Mouse (Mus musculus): ENCODE measurements around the gene D630045J12Rik.
A peak's percentile ranks its signal among the peaks of the same experiment; 100 is the strongest.

Gene D630045J12Rik

GRCm38 (mm10) chr6:38103775-38104174 lies 150.0 kb downstream of the D630045J12Rik start:
- DNase-seq (ENCODE audit: extremely low read depth, low read depth) = peak; percentile 65

GRCm38 (mm10) chr6:38102216-38102795 lies 151.5 kb downstream of the D630045J12Rik start:
- DNase-seq (ENCODE audit: extremely low read depth, low read depth) = no peak

- no peak for DNase-seq (ENCODE audit: extremely low read depth, low read depth)
These were observed 156.8 kb downstream of the D630045J12Rik start for GRCm38 (mm10) chr6:38096961-38097370.

DNA sequence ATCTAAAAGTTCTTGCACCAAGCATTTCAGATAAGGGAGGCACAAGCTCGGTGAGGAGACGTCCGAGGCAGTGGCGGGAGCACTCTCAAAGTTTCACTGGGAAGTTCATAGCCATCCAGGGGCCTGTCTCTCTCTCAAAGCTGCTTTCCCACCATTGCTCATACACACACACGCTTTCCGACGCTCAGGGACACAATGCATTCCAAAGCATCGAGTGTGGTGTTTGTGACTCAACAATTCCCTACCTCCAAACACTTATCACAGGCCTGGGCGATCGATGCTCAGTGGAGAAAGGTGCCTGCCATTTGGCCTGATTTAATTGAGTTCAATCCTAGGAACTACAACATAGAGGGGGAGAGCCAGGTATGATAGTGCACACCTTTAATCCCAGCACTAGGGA lies 159.1 kb downstream of the D630045J12Rik start:
- no peak for DNase-seq (ENCODE audit: extremely low read depth, low read depth)

DNA sequence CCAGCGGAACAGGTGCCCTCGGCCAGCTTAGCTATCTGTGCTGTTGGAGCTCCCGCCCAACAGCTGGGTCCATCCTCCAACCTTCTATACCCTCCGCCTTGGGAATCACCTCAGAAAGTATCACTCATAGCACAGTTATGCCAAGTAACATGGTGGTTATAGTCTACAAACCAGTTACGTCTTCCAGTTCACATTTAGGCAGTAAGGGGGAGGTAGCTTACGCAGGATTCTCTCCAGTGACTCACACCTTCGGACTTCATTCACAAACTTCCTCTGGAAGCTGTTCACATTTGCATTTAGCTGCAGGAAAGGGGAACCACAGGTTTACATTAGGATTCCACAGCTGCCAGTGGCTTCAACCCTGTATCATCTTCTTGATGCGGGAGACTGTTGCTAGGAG lies 161.3 kb downstream of the D630045J12Rik start:
- no peak for DNase-seq (ENCODE audit: extremely low read depth, low read depth)

- no peak for DNase-seq (ENCODE audit: extremely low read depth, low read depth)
These were observed 166.4 kb downstream of the D630045J12Rik start for GRCm38 (mm10) chr6:38087242-38088026.

- DNase-seq (ENCODE audit: extremely low read depth, low read depth) = no peak
These were observed 170.6 kb downstream of the D630045J12Rik start for GRCm38 (mm10) chr6:38083204-38083603.

DNA sequence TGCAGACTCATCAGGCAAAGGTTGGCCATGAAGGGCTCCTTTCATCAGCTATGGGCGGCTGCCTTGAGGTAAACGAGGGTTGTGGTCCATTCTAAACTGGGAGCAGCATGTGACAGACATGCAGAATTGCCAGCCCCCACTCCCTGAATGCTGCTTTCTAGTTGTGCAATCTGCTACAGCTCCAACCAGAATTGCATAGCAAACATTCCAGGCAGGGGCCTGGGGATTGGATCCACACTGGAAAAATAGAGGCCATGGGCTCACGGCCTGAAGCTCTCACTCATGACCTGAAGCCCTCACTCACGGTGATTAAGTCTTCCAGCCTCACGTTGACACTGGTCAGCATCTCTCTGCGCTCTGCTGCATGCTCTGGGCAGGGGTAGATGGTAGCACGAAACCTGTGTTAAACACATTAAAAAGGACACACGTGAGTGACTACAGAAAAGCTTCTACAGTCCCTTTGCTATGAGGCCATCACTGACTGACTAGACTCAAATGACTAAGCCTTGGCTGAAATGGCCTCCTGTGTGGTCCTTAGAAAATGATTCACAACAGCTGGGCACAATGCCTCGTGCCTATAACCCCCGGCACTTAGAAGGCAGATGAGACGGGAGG lies 172.0 kb downstream of the D630045J12Rik start:
- no peak for DNase-seq (ENCODE audit: extremely low read depth, low read depth)

DNA sequence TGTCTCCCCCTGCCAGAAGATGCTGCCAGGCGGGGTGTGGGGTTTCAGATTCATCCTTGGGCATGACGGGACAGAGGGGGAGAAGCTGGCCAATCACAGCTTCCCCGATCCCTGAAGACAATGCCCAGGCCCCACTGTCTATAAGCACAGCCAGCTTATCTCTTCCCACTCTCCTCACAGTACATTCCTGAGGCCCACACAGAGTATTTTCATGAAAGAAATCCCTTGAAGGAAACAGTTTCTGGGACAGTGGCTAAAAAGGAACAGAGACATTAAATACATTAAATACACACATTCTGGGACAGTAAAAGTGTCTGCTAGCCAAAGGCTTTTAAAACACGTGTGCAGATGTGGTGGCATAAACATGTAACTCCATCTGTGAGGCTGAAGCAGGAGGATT lies 173.4 kb downstream of the D630045J12Rik start:
- DNase-seq (ENCODE audit: extremely low read depth, low read depth) = no peak

GRCm38 (mm10) chr6:38073592-38073991 lies 180.2 kb downstream of the D630045J12Rik start:
- no peak for DNase-seq (ENCODE audit: extremely low read depth, low read depth)

Data from MEL-GATA-1-ER (cell line).